Mouse (Mus musculus) forebrain, embryonic 15.5 days (tissue): ENCODE measurements at regions not wholly inside any gene's neighbourhood (a gene's known extent, or its start where the extent isn't known, plus 50 kb on each side); places are given as distances from the start of the nearest gene placed in this dataset.

ENCODE experiments used
- ATAC-seq: fragments of 200-750 bp; cut with Nextera tagmentation; replicated peaks from 2 replicates; pipeline ENCODE4 v1.8.0; 2017; ENCODE audit warnings: mild to moderate bottlenecking, moderate TSS enrichment, moderate library complexity
- H3K27ac ChIP-seq: fragments of 300-500 bp; sonication (generic); replicated peaks from 2 replicates; pipeline ENCODE4 v1.5.1; 2015; ENCODE audit warnings: mild to moderate bottlenecking, inconsistent platforms
- H3K27me3 ChIP-seq: fragments of 300-500 bp; sonication (generic); 2 replicates; pipeline ENCODE4 v1.6.1; 2015; ENCODE audit warnings: inconsistent platforms
- H3K36me3 ChIP-seq: fragments of 300-500 bp; sonication (generic); 2 replicates; pipeline ENCODE4 v1.6.1; 2015; ENCODE audit warnings: mild to moderate bottlenecking, inconsistent platforms
- H3K4me1 ChIP-seq: fragments of 300-500 bp; sonication (generic); 2 replicates; pipeline ENCODE4 v1.6.1; 2015; ENCODE audit warnings: inconsistent platforms
- H3K4me2 ChIP-seq: fragments of 300-500 bp; sonication (generic); replicated peaks from 2 replicates; pipeline ENCODE4 v1.6.1; 2015; ENCODE audit warnings: mild to moderate bottlenecking, inconsistent platforms
- H3K4me3 ChIP-seq: fragments of 300-500 bp; sonication (generic); 2 replicates; pipeline ENCODE4 v1.5.1; 2015; ENCODE audit warnings: mild to moderate bottlenecking, inconsistent platforms
- H3K9ac ChIP-seq: fragments of 300-500 bp; sonication (generic); replicated peaks from 2 replicates; pipeline ENCODE4 v1.6.1; 2015; ENCODE audit warnings: mild to moderate bottlenecking, inconsistent platforms
- H3K9me3 ChIP-seq: fragments of 300-500 bp; sonication (generic); 2 replicates; pipeline ENCODE4 v1.6.1; 2016; ENCODE audit warnings: inconsistent platforms
- whole genome bisulfite sequencing: fragments of 180-500 bp; shearing (Covaris S2); methylation state at CpG from one replicate; pipeline ENCODE4 v1.1.7; 2015; ENCODE audit warnings: mixed read lengths; 5-methylcytosine and 5-hydroxymethylcytosine counted together

GRCm38 (mm10) chr1:28144824-28145223 is 635.2 kb downstream of the Gm597 start:
- no peak overlapping the region for H3K4me3 ChIP-seq
- peak overlapping the region; percentile 48; the same call in 1 of the 2 replicates for H3K27ac ChIP-seq
- no peaks in the 10 kb centered on the region for H3K9me3 ChIP-seq
- H3K36me3 ChIP-seq, result no peaks in the 10 kb centered on the region
- no peak overlapping the region for H3K9ac ChIP-seq
- WGBS, result 25% methylated on average over 4 of the region's 4 CpGs
- H3K27me3 ChIP-seq, result no peaks in the 10 kb centered on the region
- H3K4me2 ChIP-seq, result no peak overlapping the region
- ATAC-seq, result peak; percentile 58; the same call in 1 of the 2 replicates
- 0 out of 2 replicates have a peak, but pooled peaks cover 3% of the 10 kb centered on the region for H3K4me1 ChIP-seq

DNA sequence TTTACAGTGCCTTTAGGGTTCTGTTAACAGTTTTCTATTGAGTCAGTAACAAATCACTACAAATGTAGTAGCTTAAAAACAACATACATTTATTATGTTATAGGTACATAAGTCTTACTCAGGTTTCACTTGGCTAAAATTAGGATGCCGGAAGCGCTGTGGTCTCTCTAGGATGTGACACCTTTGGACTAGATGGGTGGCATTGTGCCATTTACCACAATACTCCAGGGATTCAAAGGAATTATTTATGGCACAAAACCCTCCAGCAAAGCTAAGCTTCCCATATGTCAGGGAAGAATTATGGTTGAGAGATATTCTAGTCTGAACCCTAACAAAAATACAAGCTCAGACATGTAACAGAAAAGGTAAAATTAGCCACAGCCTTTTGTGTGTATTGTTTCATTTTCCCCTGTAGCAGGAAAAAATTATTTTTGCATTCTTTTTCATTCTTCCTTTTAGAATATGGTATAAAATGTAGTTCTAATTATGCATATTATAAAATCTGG is 678.0 kb downstream of the Gm597 start:
- H3K9me3 ChIP-seq, result no peaks in the 10 kb centered on the region
- no peak for ATAC-seq
- WGBS, result 85% methylated on average over 2 of the region's 2 CpGs
- H3K4me3 ChIP-seq, result no peak overlapping the region
- H3K27ac ChIP-seq, result no peak overlapping the region
- no peak overlapping the region for H3K9ac ChIP-seq
- H3K36me3 ChIP-seq, result no peaks in the 10 kb centered on the region
- H3K4me1 ChIP-seq, result no peaks in the 10 kb centered on the region
- H3K4me2 ChIP-seq, result no peak overlapping the region
- no peaks in the 10 kb centered on the region for H3K27me3 ChIP-seq

- Histone ChIP-seq H3K4me2 (no peak overlapping the region), H3K4me3 (no peak overlapping the region), H3K9me3 (no peaks in the 10 kb centered on the region), H3K27me3 (no peaks in the 10 kb centered on the region), H3K36me3 (no peaks in the 10 kb centered on the region), H3K27ac (no peak overlapping the region), H3K9ac (no peak overlapping the region), H3K4me1 (no peaks in the 10 kb centered on the region)
- 46% methylated on average over 3 of the region's 3 CpGs for WGBS
- ATAC-seq, result no peak
Measured at GRCm38 (mm10) chr1:28084456-28084855, 695.6 kb downstream of the Gm597 start.

- Histone ChIP-seq H3K4me3 (no peak overlapping the region), H3K4me2 (no peak overlapping the region), H3K27ac (no peak overlapping the region), H3K36me3 (no peaks in the 10 kb centered on the region), H3K9ac (no peak overlapping the region), H3K27me3 (no peaks in the 10 kb centered on the region), H3K9me3 (no peaks in the 10 kb centered on the region), H3K4me1 (no peaks in the 10 kb centered on the region)
- ATAC-seq, result no peak
- WGBS, result 86% methylated on average over 4 of the region's 4 CpGs
Measured at GRCm38 (mm10) chr1:28053980-28054379, 726.1 kb downstream of the Gm597 start.

DNA sequence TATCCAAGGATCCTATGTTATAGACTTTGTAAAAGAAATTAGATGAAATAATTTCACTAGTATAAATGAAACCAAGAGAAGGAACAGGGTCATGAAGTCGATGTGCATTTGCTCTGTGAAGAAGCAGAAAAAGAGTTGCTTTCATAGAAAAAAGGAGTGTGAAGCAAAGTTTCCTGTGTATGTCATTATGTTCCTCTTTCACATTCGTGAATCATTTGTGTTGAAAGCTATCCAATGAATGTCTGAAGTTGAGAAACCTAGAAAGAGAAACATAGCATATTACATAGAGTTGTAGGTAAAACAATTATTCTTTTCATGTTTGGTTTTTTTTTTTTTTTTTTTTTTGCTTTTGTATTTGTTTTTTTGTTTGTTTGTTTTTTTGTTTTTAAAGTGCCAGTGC is 732.1 kb downstream of the Gm597 start:
- H3K27me3 ChIP-seq, result no peaks in the 10 kb centered on the region
- no peaks in the 10 kb centered on the region for H3K36me3 ChIP-seq
- WGBS, result 65% methylated on average over 2 of the region's 2 CpGs
- H3K4me1 ChIP-seq, result no peaks in the 10 kb centered on the region
- H3K9me3 ChIP-seq, result no peaks in the 10 kb centered on the region
- H3K9ac ChIP-seq, result no peak overlapping the region
- ATAC-seq, result no peak
- H3K27ac ChIP-seq, result no peak overlapping the region
- no peak overlapping the region for H3K4me2 ChIP-seq
- H3K4me3 ChIP-seq, result no peak overlapping the region

GRCm38 (mm10) chr1:28047379-28047778 is 732.7 kb downstream of the Gm597 start:
- Histone ChIP-seq H3K4me2 (no peak overlapping the region), H3K4me3 (no peak overlapping the region), H3K4me1 (no peaks in the 10 kb centered on the region), H3K9ac (no peak overlapping the region), H3K36me3 (no peaks in the 10 kb centered on the region), H3K27ac (no peak overlapping the region), H3K9me3 (no peaks in the 10 kb centered on the region), H3K27me3 (no peaks in the 10 kb centered on the region)
- no peak for ATAC-seq

GRCm38 (mm10) chr1:28045695-28046094 is 734.4 kb downstream of the Gm597 start:
- H3K9me3 ChIP-seq, result no peaks in the 10 kb centered on the region
- no peaks in the 10 kb centered on the region for H3K27me3 ChIP-seq
- no peaks in the 10 kb centered on the region for H3K36me3 ChIP-seq
- no peak for ATAC-seq
- no peak overlapping the region for H3K4me3 ChIP-seq
- no peak overlapping the region for H3K4me2 ChIP-seq
- no peak overlapping the region for H3K9ac ChIP-seq
- WGBS, result 62% methylated on average over 1 of the region's 1 CpGs
- no peaks in the 10 kb centered on the region for H3K4me1 ChIP-seq
- H3K27ac ChIP-seq, result no peak overlapping the region

GRCm38 (mm10) chr1:28025720-28026119 is 754.3 kb downstream of the Gm597 start:
- Histone ChIP-seq H3K4me3 (no peak overlapping the region), H3K4me2 (no peak overlapping the region), H3K36me3 (no peaks in the 10 kb centered on the region), H3K9ac (no peak overlapping the region), H3K9me3 (no peaks in the 10 kb centered on the region), H3K27me3 (no peaks in the 10 kb centered on the region), H3K27ac (no peak overlapping the region), H3K4me1 (no peaks in the 10 kb centered on the region)
- WGBS, result 65% methylated on average over 2 of the region's 2 CpGs
- ATAC-seq, result no peak

GRCm38 (mm10) chr1:27998434-27998833 is 781.6 kb downstream of the Gm597 start:
- H3K36me3 ChIP-seq, result no peaks in the 10 kb centered on the region
- H3K4me1 ChIP-seq, result no peaks in the 10 kb centered on the region
- no peak overlapping the region for H3K4me2 ChIP-seq
- no peak overlapping the region for H3K9ac ChIP-seq
- ATAC-seq, result no peak
- H3K27ac ChIP-seq, result no peak overlapping the region
- no peak overlapping the region for H3K4me3 ChIP-seq
- no peaks in the 10 kb centered on the region for H3K9me3 ChIP-seq
- WGBS, result 79% methylated on average over 4 of the region's 4 CpGs
- H3K27me3 ChIP-seq, result no peaks in the 10 kb centered on the region

- H3K27ac ChIP-seq, result no peak overlapping the region
- WGBS, result 33% methylated on average over 1 of the region's 1 CpGs
- H3K9ac ChIP-seq, result no peak overlapping the region
- no peak overlapping the region for H3K4me2 ChIP-seq
- H3K4me1 ChIP-seq, result no peaks in the 10 kb centered on the region
- H3K9me3 ChIP-seq, result no peaks in the 10 kb centered on the region
- no peaks in the 10 kb centered on the region for H3K27me3 ChIP-seq
- ATAC-seq, result no peak
- H3K36me3 ChIP-seq, result no peaks in the 10 kb centered on the region
- no peak overlapping the region for H3K4me3 ChIP-seq
Measured at GRCm38 (mm10) chr1:27963369-27963768, 816.7 kb downstream of the Gm597 start.
